Mouse (Mus musculus) liver, postnatal 0 days (tissue): ENCODE measurements around the gene Saysd1. TPM values are rescaled to one million over a fixed set of nuclear protein-coding genes. Genes with fewer than 3 reads are reported as not detected.

Source experiments
- ATAC-seq: fragments of 200-750 bp; cut with Nextera tagmentation; 2 replicates; pipeline ENCODE4 v1.8.0; 2017; ENCODE audit warnings: mild to moderate bottlenecking, moderate library complexity
- DNase-seq: peaks from one replicate; pipeline ENCODE4 v3.0.0-alpha.2; 2016
- H3K27ac ChIP-seq: fragments of 300-500 bp; sonication (generic); 2 replicates; pipeline ENCODE4 v1.5.1; 2014; ENCODE audit warnings: antibody characterized with exemption, moderate library complexity, mild to moderate bottlenecking, low read depth
- H3K27me3 ChIP-seq: fragments of 300-500 bp; sonication (generic); 2 replicates; pipeline ENCODE4 v1.6.1; 2014; ENCODE audit warnings: low read length, control low read depth, mixed read lengths; ENCODE audit not compliant: insufficient read depth
- H3K36me3 ChIP-seq: fragments of 300-500 bp; sonication (generic); replicated peaks from 2 replicates; pipeline ENCODE4 v1.6.1; 2014; ENCODE audit warnings: mild to moderate bottlenecking, control low read depth, low read length, moderate library complexity, mixed read lengths; ENCODE audit not compliant: insufficient read depth
- H3K4me1 ChIP-seq: fragments of 300-500 bp; sonication (generic); 2 replicates; pipeline ENCODE4 v1.6.1; 2014; ENCODE audit warnings: antibody characterized with exemption, mild to moderate bottlenecking, control low read depth; ENCODE audit not compliant: insufficient read depth
- H3K4me2 ChIP-seq: fragments of 300-500 bp; sonication (generic); 2 replicates; pipeline ENCODE4 v1.6.1; 2014; ENCODE audit warnings: low read depth, mild to moderate bottlenecking, low read length, moderate library complexity, mixed read lengths
- H3K4me3 ChIP-seq: fragments of 300-500 bp; sonication (generic); 2 replicates; pipeline ENCODE4 v1.5.1; 2014; ENCODE audit warnings: low read depth, low read length
- H3K9ac ChIP-seq: fragments of 300-500 bp; sonication (generic); replicated peaks from 2 replicates; pipeline ENCODE4 v1.6.1; 2014; ENCODE audit warnings: mild to moderate bottlenecking, moderate library complexity
- H3K9me3 ChIP-seq: fragments of 300-500 bp; sonication (generic); 2 replicates; pipeline ENCODE4 v1.6.1; 2016; ENCODE audit warnings: mild to moderate bottlenecking, control low read depth, low read length, mixed read lengths
- CTCF ChIP-seq: sonication (generic); IDR thresholded peaks from 2 replicates; pipeline ENCODE4 v1.5.1; 2016; ENCODE audit warnings: antibody characterized with exemption, low read depth
- EP300 ChIP-seq: IDR thresholded peaks from 2 replicates; pipeline ENCODE4 v1.6.1; 2016; ENCODE audit warnings: antibody characterized with exemption, low read depth, mild to moderate bottlenecking
- WGBS: fragments of 180-500 bp; shearing (Covaris S2); extraction: QIAGEN DNeasy Blood & Tissue Kit; methylation state at CpG from one replicate; pipeline ENCODE4 v1.1.7; 2014; ENCODE audit not compliant: insufficient replicate concordance; 5-methylcytosine and 5-hydroxymethylcytosine counted together
- polyA plus RNA-seq: library from polyadenylated mRNA; unstranded; fragments of >200 nt; fragmentation: Nextera tagmentation; extraction: Ambion mirVana; gene quantifications from 2 replicates; pipeline ENCODE4 v1.2.1, GENCODE M21; 2015

Gene Saysd1
- polyA plus RNA-seq, 1 experiment from 2014 or later: 9.6 TPM

GRCm38 (mm10) chr14:20175114-20175513 lies 36.8 kb upstream of the Saysd1 start:
- WGBS: 80% methylated on average over 7 of the region's 7 CpGs
- Histone ChIP-seq H3K4me1 (peaks cover 38% of the 10 kb centered on the region), H3K9ac (no peak overlapping the region)

GRCm38 (mm10) chr14:20174696-20175095 lies 36.4 kb upstream of the Saysd1 start:
- H3K4me1 ChIP-seq: peaks cover 34% of the 10 kb centered on the region
- TF ChIP-seq CTCF (no peak), EP300 (no peak)
- no peaks in the 10 kb centered on the region for H3K9me3 ChIP-seq

More at GRCm38 (mm10) chr14:20175114-20175513, 36.8 kb upstream of the Saysd1 start:
- Histone ChIP-seq H3K27me3 (no peaks in the 10 kb centered on the region), H3K4me2 (no peak overlapping the region), H3K27ac (peak overlapping the region; percentile 7; the same call in 1 of the 2 replicates), H3K4me3 (no peak overlapping the region), H3K36me3 (no peaks in the 10 kb centered on the region), H3K9me3 (no peaks in the 10 kb centered on the region)
- ATAC-seq: no peak
- TF ChIP-seq CTCF: no peak
- TF ChIP-seq EP300: no peak
- DNase-seq: no peak

GRCm38 (mm10) chr14:20173873-20174490 lies 35.6 kb upstream of the Saysd1 start:
- H3K27me3 ChIP-seq: no peaks in the 10 kb centered on the region
- no peaks in the 10 kb centered on the region for H3K9me3 ChIP-seq
- TF ChIP-seq EP300: no peak
- TF ChIP-seq CTCF: no peak
- DNase-seq (no peak), ATAC-seq (no peak)
- H3K27ac ChIP-seq: 0 out of 2 replicates have a peak overlapping the region, but pooled peaks have one; percentile 40
- no peaks in the 10 kb centered on the region for H3K36me3 ChIP-seq
- H3K4me2 ChIP-seq: no peak overlapping the region
- H3K4me1 ChIP-seq: peaks cover 27% of the 10 kb centered on the region
- no peak overlapping the region for H3K4me3 ChIP-seq
- 61% methylated on average over 14 of the region's 14 CpGs for WGBS
- no peak overlapping the region for H3K9ac ChIP-seq

More at GRCm38 (mm10) chr14:20174696-20175095, 36.4 kb upstream of the Saysd1 start:
- Histone ChIP-seq H3K36me3 (no peaks in the 10 kb centered on the region), H3K27ac (no peak overlapping the region), H3K9ac (no peak overlapping the region), H3K4me2 (no peak overlapping the region), H3K27me3 (no peaks in the 10 kb centered on the region), H3K4me3 (no peak overlapping the region)
- 65% methylated on average over 6 of the region's 6 CpGs for WGBS
- DNase-seq: no peak
- ATAC-seq: no peak

- H3K36me3 ChIP-seq: no peaks in the 10 kb centered on the region
- no peak for ATAC-seq
- H3K4me1 ChIP-seq: peaks cover 30% of the 10 kb centered on the region
- 0 out of 2 replicates have a peak overlapping the region, but pooled peaks have one; percentile 40 for H3K27ac ChIP-seq
- WGBS: 39% methylated on average over 4 of the region's 4 CpGs
- no peak overlapping the region for H3K4me3 ChIP-seq
- no peaks in the 10 kb centered on the region for H3K9me3 ChIP-seq
- H3K4me2 ChIP-seq: no peak overlapping the region
- DNase-seq: no peak
- TF ChIP-seq CTCF (no peak), EP300 (no peak)
- no peak overlapping the region for H3K9ac ChIP-seq
- no peaks in the 10 kb centered on the region for H3K27me3 ChIP-seq
These were observed 34.6 kb upstream of the Saysd1 start for GRCm38 (mm10) chr14:20172924-20173323.

GRCm38 (mm10) chr14:20172509-20172908 lies 34.2 kb upstream of the Saysd1 start:
- 0 out of 2 replicates have a peak overlapping the region, but pooled peaks have one; percentile 12 for H3K27ac ChIP-seq
- peaks cover 30% of the 10 kb centered on the region for H3K4me1 ChIP-seq
- no peak overlapping the region for H3K4me3 ChIP-seq
- 49% methylated on average over 5 of the region's 5 CpGs for WGBS
- ATAC-seq (no peak), DNase-seq (no peak)
- H3K9ac ChIP-seq: no peak overlapping the region
- H3K27me3 ChIP-seq: no peaks in the 10 kb centered on the region
- no peak overlapping the region for H3K4me2 ChIP-seq
- H3K9me3 ChIP-seq: no peaks in the 10 kb centered on the region
- TF ChIP-seq CTCF (no peak), EP300 (no peak)
- no peaks in the 10 kb centered on the region for H3K36me3 ChIP-seq

- no peak overlapping the region for H3K4me2 ChIP-seq
- ATAC-seq: no peak
- no peaks in the 10 kb centered on the region for H3K9me3 ChIP-seq
- peaks cover 37% of the 10 kb centered on the region for H3K4me1 ChIP-seq
- no peaks in the 10 kb centered on the region for H3K36me3 ChIP-seq
- H3K9ac ChIP-seq: no peak overlapping the region
- no peak for TF ChIP-seq CTCF
- no peak for TF ChIP-seq EP300
- 72% methylated on average over 3 of the region's 3 CpGs for WGBS
- no peak overlapping the region for H3K4me3 ChIP-seq
- H3K27ac ChIP-seq: no peak overlapping the region
- no peak for DNase-seq
- H3K27me3 ChIP-seq: no peaks in the 10 kb centered on the region
These were observed 33.5 kb upstream of the Saysd1 start for GRCm38 (mm10) chr14:20171840-20172239.

- Histone ChIP-seq H3K4me2 (no peak overlapping the region), H3K36me3 (no peaks in the 10 kb centered on the region; the same call in 1 of the 2 replicates), H3K9me3 (no peaks in the 10 kb centered on the region), H3K27me3 (no peaks in the 10 kb centered on the region), H3K4me1 (peaks cover 43% of the 10 kb centered on the region), H3K9ac (no peak overlapping the region), H3K4me3 (no peak overlapping the region), H3K27ac (no peak overlapping the region)
- 77% methylated on average over 4 of the region's 4 CpGs for WGBS
- DNase-seq: no peak
- TF ChIP-seq CTCF (no peak), EP300 (no peak)
- ATAC-seq: no peak
These were observed 30.9 kb upstream of the Saysd1 start for GRCm38 (mm10) chr14:20169251-20169650.
